Mouse (Mus musculus) MEL (cell line): ENCODE results near the gene Cachd1. TPM values are rescaled to one million over a fixed set of nuclear protein-coding genes. Genes with fewer than 3 reads are reported as not detected.

Source experiments
- DNase-seq: peaks from one replicate; pipeline ENCODE4 v3.0.0; 2011; ENCODE audit warnings: low read depth, low spot score
- H3K27ac ChIP-seq: 2 replicates; pipeline ENCODE4 v1.5.1; 2012; ENCODE audit warnings: low read depth, mild to moderate bottlenecking, control low read depth, low read length, moderate library complexity; ENCODE audit not compliant: control insufficient read depth
- H3K27me3 ChIP-seq, 2 experiments: fragments of 150-350 bp in 1 of 2; sonication (generic) in 1 of 2; 2 replicates each; pipeline ENCODE4 v1.6.1; 2012; ENCODE audit warnings: low read length in 2 of 2, mild to moderate bottlenecking in 2 of 2, improper control_type of control experiment in 1 of 2, moderate library complexity in 1 of 2; ENCODE audit not compliant: insufficient read depth in 2 of 2, control insufficient read depth in 1 of 2
- H3K36me3 ChIP-seq, 2 experiments: 2 replicates each; pipeline ENCODE4 v1.6.1; 2012 to 2014; ENCODE audit warnings: low read length in 2 of 2, improper control_type of control experiment in 1 of 2, inconsistent platforms in 1 of 2, mild to moderate bottlenecking in 1 of 2; ENCODE audit not compliant: insufficient read depth in 2 of 2, control insufficient read depth in 1 of 2
- H3K4me1 ChIP-seq, 2 experiments: fragments of 150-350 bp in 1 of 2; sonication (generic) in 1 of 2; 2 replicates each; pipeline ENCODE4 v1.6.1; 2012; ENCODE audit warnings: low read length in 2 of 2, improper control_type of control experiment in 1 of 2, mild to moderate bottlenecking in 1 of 2; ENCODE audit not compliant: insufficient read depth in 2 of 2, control insufficient read depth in 1 of 2
- H3K4me3 ChIP-seq, 2 experiments: fragments of 150-350 bp in 1 of 2; sonication (generic) in 1 of 2; 2 replicates each; pipeline ENCODE4 v1.5.1; 2012; ENCODE audit warnings: low read depth in 2 of 2, low read length in 2 of 2, mild to moderate bottlenecking in 2 of 2, moderate library complexity in 2 of 2, control low read depth in 1 of 2, improper control_type of control experiment in 1 of 2; ENCODE audit not compliant: control insufficient read depth in 1 of 2, insufficient read depth in 1 of 2
- H3K79me2 ChIP-seq: 2 replicates; pipeline ENCODE4 v1.6.1; 2012; ENCODE audit warnings: mild to moderate bottlenecking, low read length, moderate library complexity; ENCODE audit not compliant: control insufficient read depth, poor library complexity, insufficient read depth
- H3K9ac ChIP-seq: 2 replicates; pipeline ENCODE4 v1.6.1; 2012; ENCODE audit warnings: low read depth, mild to moderate bottlenecking, control low read depth, low read length, moderate library complexity; ENCODE audit not compliant: control insufficient read depth, poor library complexity, severe bottlenecking
- H3K9me3 ChIP-seq: fragments of 150-350 bp; sonication (generic); replicated peaks from 2 replicates; pipeline ENCODE4 v1.6.1; 2012; ENCODE audit warnings: mild to moderate bottlenecking, low read length, improper control_type of control experiment, moderate library complexity; ENCODE audit not compliant: insufficient read depth
- BHLHE40 ChIP-seq: IDR thresholded peaks from 2 replicates; pipeline ENCODE4 v1.6.1; 2012; ENCODE audit warnings: low read depth, mild to moderate bottlenecking, inconsistent platforms, low read length, improper control_type of control experiment, borderline replicate concordance
- CTCF ChIP-seq, 3 experiments: IDR thresholded peaks in 2 of 3; conservative IDR thresholded peaks in 1 of 3; 2 replicates each; pipeline ENCODE4 v1.5.1; 2011 to 2012; ENCODE audit warnings: low read length in 3 of 3, low read depth in 2 of 3, mild to moderate bottlenecking in 2 of 3, improper control_type of control experiment in 1 of 3, inconsistent platforms in 1 of 3, mixed read lengths in 1 of 3, moderate library complexity in 1 of 3; ENCODE audit not compliant: control insufficient read depth in 1 of 3, insufficient read depth in 1 of 3, poor library complexity in 1 of 3, severe bottlenecking in 1 of 3
- EP300 ChIP-seq, 2 experiments: IDR thresholded peaks; 2 replicates each; pipeline ENCODE4 v1.6.1; 2011; ENCODE audit warnings: improper control_type of control experiment in 2 of 2, low read length in 2 of 2, low read depth in 1 of 2, mild to moderate bottlenecking in 1 of 2
- GABPA ChIP-seq: IDR thresholded peaks from 2 replicates; pipeline ENCODE4 v1.6.1; 2012; ENCODE audit warnings: low read depth, mild to moderate bottlenecking, inconsistent platforms, low read length, improper control_type of control experiment, moderate library complexity
- MAX ChIP-seq: IDR thresholded peaks from 2 replicates; pipeline ENCODE4 v1.6.1; 2011; ENCODE audit warnings: low read length, improper control_type of control experiment
- POLR2A ChIP-seq, 2 experiments: IDR thresholded peaks; 2 replicates each; pipeline ENCODE4 v1.6.1; 2011 to 2012; ENCODE audit warnings: low read length in 2 of 2, mild to moderate bottlenecking in 2 of 2, control low read depth in 1 of 2, improper control_type of control experiment in 1 of 2, low read depth in 1 of 2, moderate library complexity in 1 of 2; ENCODE audit not compliant: control insufficient read depth in 1 of 2, insufficient read depth in 1 of 2, poor library complexity in 1 of 2
- POLR2AphosphoS2 ChIP-seq: IDR thresholded peaks from 2 replicates; pipeline ENCODE4 v1.6.1; 2011; ENCODE audit warnings: low read length, improper control_type of control experiment
- SMC3 ChIP-seq: IDR thresholded peaks from 2 replicates; pipeline ENCODE4 v1.6.1; 2011; ENCODE audit warnings: low read depth, low read length, improper control_type of control experiment
- ZMIZ1 ChIP-seq: IDR thresholded peaks from 2 replicates; pipeline ENCODE4 v1.6.1; 2012; ENCODE audit warnings: low read depth, mild to moderate bottlenecking, inconsistent platforms, low read length, improper control_type of control experiment, moderate library complexity
- ZNF384 ChIP-seq: IDR thresholded peaks from 2 replicates; pipeline ENCODE4 v1.6.1; 2012; ENCODE audit warnings: low read depth, mild to moderate bottlenecking, inconsistent platforms, low read length, improper control_type of control experiment
- polyA plus RNA-seq, 2 experiments: library from polyadenylated mRNA; stranded (reverse) in 1 of 2; unstranded in 1 of 2; fragments of >175 nt in 1 of 2; fragments of >200 nt in 1 of 2; gene quantifications; 2 replicates each; pipeline versions ENCODE4 v1.2.1 to v1.2.4; 2012; ENCODE audit warnings: low replicate concordance in 2 of 2, low read depth in 1 of 2; ENCODE audit not compliant: insufficient read length in 2 of 2, insufficient read depth in 1 of 2, missing spikeins in 1 of 2
- total RNA-seq: library from RNA; depleted of rRNA; stranded (reverse); fragments of 300-350 nt; gene quantifications from 2 replicates; pipeline ENCODE4 v1.2.3, GENCODE M21; 2012

The Cachd1 gene
- total and polyA plus RNA-seq, 3 experiments = 4.0 to 15.8 TPM; not detected in 1

GRCm38 (mm10) chr4:100988231-100988799 is 211.8 kb downstream of the Cachd1 start:
- Histone ChIP-seq H3K4me1 (peaks cover 0 to 4% of the 10 kb centered on the region in 2 experiments; a peak in 1 of 4 replicates), H3K4me3 (no peak overlapping the region), H3K27ac (no peak overlapping the region)
- TF ChIP-seq CTCF (IDR thresholded peaks at IDR 0.05 in 2 of 3, conservative IDR thresholded peaks at IDR 0.05 in 1 of 3; ENCODE audit: control insufficient read depth in 1 of 3, insufficient read depth in 1 of 3, low read depth in 2 of 3, low read length in 3 of 3, poor library complexity in 1 of 3, severe bottlenecking in 1 of 3) (peak; percentile 29 to 54 (median 29); a peak in 5 of 6 replicates), ZNF384 (peak; percentile 79), SMC3 (peak; percentile 27; the same call in 1 of the 2 replicates), BHLHE40 (no peak)
- TF ChIP-seq, all 39 proteins: peak for 3
- no peak overlapping the region for H3K9ac ChIP-seq
- no peaks in the 10 kb centered on the region for H3K79me2 ChIP-seq
- peak; percentile 32 for DNase-seq
- H3K27me3 ChIP-seq = no peaks in the 10 kb centered on the region
- no peaks in the 10 kb centered on the region for H3K9me3 ChIP-seq
- H3K36me3 ChIP-seq = peaks cover 0 to under 1% of the 10 kb centered on the region in 2 experiments; a peak in 1 of 4 replicates

GRCm38 (mm10) chr4:100990996-100991395 is 214.5 kb downstream of the Cachd1 start:
- Histone ChIP-seq H3K4me1 (peaks cover 5 to 12% of the 10 kb centered on the region in 2 experiments), H3K79me2 (peaks cover 3% of the 10 kb centered on the region), H3K9me3 (no peaks in the 10 kb centered on the region)
- TF ChIP-seq GABPA (no peak), ZNF384 (no peak), ZMIZ1 (no peak), MAX (no peak), EP300 (IDR thresholded peaks at IDR 0.05; ENCODE audit: low read depth in 1 of 2, low read length in 2 of 2) (no peak), POLR2A (IDR thresholded peaks at IDR 0.05; ENCODE audit: control insufficient read depth in 1 of 2, insufficient read depth in 1 of 2, low read depth in 1 of 2, low read length in 2 of 2, poor library complexity in 1 of 2) (no peak)
- TF ChIP-seq, all 39 proteins: peak for 0
- Histone ChIP-seq H3K27ac (no peak overlapping the region), H3K9ac (no peak overlapping the region), H3K36me3 (peaks cover 0 to 10% of the 10 kb centered on the region in 2 experiments; a peak in 2 of 4 replicates), H3K27me3 (no peaks in the 10 kb centered on the region), H3K4me3 (no peak overlapping the region)
- DNase-seq = no peak

GRCm38 (mm10) chr4:100992086-100992485 is 215.6 kb downstream of the Cachd1 start:
- Histone ChIP-seq H3K9me3 (no peaks in the 10 kb centered on the region), H3K36me3 (peaks cover 0 to 10% of the 10 kb centered on the region in 2 experiments; a peak in 2 of 4 replicates), H3K4me1 (peaks cover 5 to 12% of the 10 kb centered on the region in 2 experiments), H3K9ac (no peak overlapping the region), H3K27me3 (no peaks in the 10 kb centered on the region), H3K27ac (no peak overlapping the region), H3K79me2 (peaks cover 3% of the 10 kb centered on the region), H3K4me3 (no peak overlapping the region)
- peak; percentile 30 for DNase-seq
- no peak for TF ChIP-seq POLR2AphosphoS2
